ENCODE assay signal across 9 mouse cellular contexts in the genomic region with DNA sequence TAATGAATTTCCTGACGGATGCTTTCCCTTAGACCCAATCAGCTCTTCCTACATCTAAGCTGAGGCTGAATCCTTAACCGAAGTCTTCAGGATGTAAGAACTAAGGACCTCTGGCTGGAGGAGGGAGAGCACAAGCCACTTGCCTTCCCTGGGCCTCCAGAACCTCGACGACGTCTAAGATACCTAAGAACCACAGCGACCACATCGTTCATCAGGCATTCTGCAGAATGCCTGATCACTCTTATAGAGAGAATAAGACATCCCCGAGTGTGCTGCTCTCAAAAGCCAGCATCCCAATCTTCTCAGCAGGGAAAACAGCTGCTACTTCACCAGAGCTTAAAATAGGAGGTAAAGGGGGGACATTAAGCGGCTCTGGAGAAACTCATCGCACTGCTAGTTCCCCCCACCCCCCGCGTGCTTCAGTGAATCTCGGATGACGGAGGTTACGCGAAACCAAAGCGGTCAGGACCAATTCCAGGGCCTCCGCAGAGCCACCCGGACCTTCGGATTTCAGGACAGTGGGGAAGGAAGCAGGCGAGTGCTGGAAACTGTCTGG. TPM values are rescaled to one million over a fixed set of nuclear protein-coding genes. Genes with fewer than 3 reads are reported as not detected.
DNase-seq lines count a peak whose midpoint lies in the region; ATAC-seq and TF ChIP-seq lines count a peak whose summit lies in the region.
"Had no signal": no experiment of that assay in that cellular context is flagged by ENCODE, and none has a peak within 500 bp of the region (broad histone marks: within the 10 kb centered on the region; RNA-seq: fewer than 3 reads in every experiment).

No protein-coding gene starts in this region.

- peak overlapping the region; percentile 85 for H3K9ac ChIP-seq in kidney, postnatal 0 days (ENCODE audit: low read depth, low read length)
- H3K9ac ChIP-seq in ES-Bruce4 (ENCODE audit: low read depth, poor library complexity, severe bottlenecking) = peak overlapping the region; percentile 90
- peak overlapping the region; percentile 83 for H3K9ac ChIP-seq in liver, postnatal 0 days (replicated peaks)
- peak overlapping the region; percentile 82 for H3K9ac ChIP-seq in stomach, embryonic 15.5 days

- peak overlapping the region; percentile 90 for H3K4me3 ChIP-seq in kidney, postnatal 0 days (replicated peaks; ENCODE audit: low read depth, low read length)
- H3K4me3 ChIP-seq in ES-Bruce4 (ENCODE audit: low read depth, low read length) = peak overlapping the region; percentile 93
- peak overlapping the region; percentile 92 for H3K4me3 ChIP-seq in liver, postnatal 0 days (ENCODE audit: low read depth, low read length)
- peak overlapping the region; percentile 85 for H3K4me3 ChIP-seq in stomach, embryonic 15.5 days (replicated peaks)

- no peak for TF ChIP-seq POLR2A in ES-Bruce4 (IDR thresholded peaks at IDR 0.05; ENCODE audit: insufficient read depth, low read length)

- no peaks in the 10 kb centered on the region for H3K27me3 ChIP-seq in kidney, postnatal 0 days (ENCODE audit: insufficient read depth, low read length)
- no peaks in the 10 kb centered on the region for H3K27me3 ChIP-seq in ES-Bruce4 (ENCODE audit: control insufficient read depth, insufficient read depth, low read length, poor library complexity, severe bottlenecking)
- no peaks in the 10 kb centered on the region for H3K27me3 ChIP-seq in liver, postnatal 0 days (ENCODE audit: insufficient read depth, low read length)
- H3K27me3 ChIP-seq in stomach, embryonic 15.5 days (replicated peaks) = no peaks in the 10 kb centered on the region

- peak overlapping the region; percentile 91 for H3K27ac ChIP-seq in kidney, postnatal 0 days
- peak overlapping the region; percentile 47 for H3K27ac ChIP-seq in ES-Bruce4 (ENCODE audit: insufficient read depth, low read length)
- H3K27ac ChIP-seq in liver, postnatal 0 days (ENCODE audit: low read depth) = peak overlapping the region; percentile 87
- peak overlapping the region; percentile 96 for H3K27ac ChIP-seq in stomach, embryonic 15.5 days

- peak; percentile 50 for DNase-seq in kidney, postnatal 0 days (ENCODE audit: low spot score)
- DNase-seq in kidney, postnatal 4 days = no peak
- DNase-seq in liver, postnatal 0 days = no peak
- no peak for DNase-seq in gastrocnemius, postnatal 4 days (ENCODE audit: low spot score in 2 of 2)

- H3K9me3 ChIP-seq in kidney, postnatal 0 days (replicated peaks; ENCODE audit: low read length) = no peaks in the 10 kb centered on the region
- no peaks in the 10 kb centered on the region for H3K9me3 ChIP-seq in ES-Bruce4 (replicated peaks; ENCODE audit: control insufficient read depth, insufficient read depth, low read length, poor library complexity, severe bottlenecking)
- no peaks in the 10 kb centered on the region for H3K9me3 ChIP-seq in liver, postnatal 0 days (ENCODE audit: low read length)
- no peaks in the 10 kb centered on the region for H3K9me3 ChIP-seq in stomach, embryonic 15.5 days

- no peak for ATAC-seq in kidney, postnatal 0 days (replicated peaks; ENCODE audit: low FRiP score, low read depth)
- peak; percentile 9 for ATAC-seq in activated CD4-positive, CD25-positive, alpha-beta regulatory T cell, adult 4 months
- peak; percentile 13 for ATAC-seq in granulocyte monocyte progenitor cell, adult 5-6 weeks (replicated peaks; ENCODE audit: poor library complexity, severe bottlenecking)
- no peak for ATAC-seq in liver, postnatal 0 days
- no peak for ATAC-seq in stomach, embryonic 15.5 days (ENCODE audit: insufficient read depth, low FRiP score, low read depth)

- H3K4me1 ChIP-seq in kidney, postnatal 0 days (replicated peaks; ENCODE audit: insufficient read depth, low read length) = peaks cover 10% of the 10 kb centered on the region; the same call in 1 of the 2 replicates
- no peaks in the 10 kb centered on the region for H3K4me1 ChIP-seq in ES-Bruce4 (ENCODE audit: control insufficient read depth, insufficient read depth, low read length)
- peaks cover 31% of the 10 kb centered on the region for H3K4me1 ChIP-seq in liver, postnatal 0 days (ENCODE audit: insufficient read depth)
- peaks cover 4% of the 10 kb centered on the region for H3K4me1 ChIP-seq in stomach, embryonic 15.5 days

- TF ChIP-seq EP300 in ES-Bruce4 (IDR thresholded peaks at IDR 0.05; ENCODE audit: insufficient read depth, low read depth, low read length) = no peak
- TF ChIP-seq EP300 in liver, postnatal 0 days (IDR thresholded peaks at IDR 0.05; ENCODE audit: low read depth) = no peak

- no peak for TF ChIP-seq CTCF in kidney, postnatal 0 days (IDR thresholded peaks at IDR 0.05; ENCODE audit: low read depth)
- no peak for TF ChIP-seq CTCF in ES-Bruce4 (IDR thresholded peaks at IDR 0.05; ENCODE audit: low read depth, low read length)
- TF ChIP-seq CTCF in liver, postnatal 0 days (IDR thresholded peaks at IDR 0.05; ENCODE audit: low read depth) = no peak

- no peaks in the 10 kb centered on the region for H3K36me3 ChIP-seq in kidney, postnatal 0 days (ENCODE audit: insufficient read depth, low read length)
- 0 out of 2 replicates have a peak, but pooled peaks cover 2% of the 10 kb centered on the region for H3K36me3 ChIP-seq in ES-Bruce4 (ENCODE audit: control insufficient read depth, insufficient read depth, low read length, poor library complexity, severe bottlenecking)
- H3K36me3 ChIP-seq in liver, postnatal 0 days (replicated peaks; ENCODE audit: insufficient read depth, low read length) = 0 out of 2 replicates have a peak, but pooled peaks cover 2% of the 10 kb centered on the region
- no peaks in the 10 kb centered on the region for H3K36me3 ChIP-seq in stomach, embryonic 15.5 days

- under 1% methylated on average over 21 of the region's 21 CpGs for WGBS in kidney, postnatal 0 days
- 1% methylated on average over 21 of the region's 21 CpGs for WGBS in liver, postnatal 0 days (ENCODE audit: insufficient replicate concordance)
- under 1% methylated on average over 21 of the region's 21 CpGs for WGBS in stomach, embryonic 15.5 days

- peak overlapping the region; percentile 71 for H3K4me2 ChIP-seq in kidney, postnatal 0 days (ENCODE audit: low read length)
- peak overlapping the region; percentile 92 for H3K4me2 ChIP-seq in liver, postnatal 0 days (ENCODE audit: low read depth, low read length)
- peak overlapping the region; percentile 69 for H3K4me2 ChIP-seq in stomach, embryonic 15.5 days

RNA-seq across cellular contexts. Expression of a gene that starts 0.6 kb away (rescaled TPM):
- 142 and 147 TPM in 2 replicates for polyA plus RNA-seq in kidney, postnatal 0 days (2015; fragmentation: Nextera tagmentation; extraction: Ambion mirVana)
- polyA plus RNA-seq in ES-Bruce4 (2011; ENCODE audit: insufficient read depth, insufficient read length, low read depth, missing spikeins) = 88.5 and 91.1 TPM in 2 replicates
- polyA plus RNA-seq in activated CD4-positive, CD25-positive, alpha-beta regulatory T cell, adult 4 months (2017; shearing (Covaris generic)) = 100 to 1,000 TPM in 1 of 2 experiments, 10 to 100 TPM in 1; 99.2 to 106 TPM
- 129 and 177 TPM in 2 replicates for total RNA-seq in granulocyte monocyte progenitor cell, adult 5-6 weeks (2014; fragmentation: Nextera tagmentation)
- 165 and 205 TPM in 2 replicates for total RNA-seq in granulocyte monocyte progenitor cell, adult 5-6 weeks (2017)
- polyA plus RNA-seq in liver, postnatal 0 days (2015; fragmentation: Nextera tagmentation; extraction: Ambion mirVana) = 49.4 and 51.3 TPM in 2 replicates
- polyA plus RNA-seq in stomach, embryonic 15.5 days (2015; fragmentation: Nextera tagmentation; extraction: Ambion mirVana) = 111 and 112 TPM in 2 replicates
- total RNA-seq in gastrocnemius, postnatal 4 days (2021) = 10 to 100 TPM; 92.3 to 95.6 TPM

RNA-seq across cellular contexts. Expression of a gene that starts 18.6 kb away (rescaled TPM):
- not detected in 2 replicates for polyA plus RNA-seq in kidney, postnatal 0 days (2015; fragmentation: Nextera tagmentation; extraction: Ambion mirVana)
- polyA plus RNA-seq in ES-Bruce4 (2011; ENCODE audit: insufficient read depth, insufficient read length, low read depth, missing spikeins) = not detected in 2 replicates
- not detected for polyA plus RNA-seq in activated CD4-positive, CD25-positive, alpha-beta regulatory T cell, adult 4 months (2017; shearing (Covaris generic))
- total RNA-seq in granulocyte monocyte progenitor cell, adult 5-6 weeks (2014; fragmentation: Nextera tagmentation) = not detected in 2 replicates
- not detected in 2 replicates for total RNA-seq in granulocyte monocyte progenitor cell, adult 5-6 weeks (2017)
- polyA plus RNA-seq in liver, postnatal 0 days (2015; fragmentation: Nextera tagmentation; extraction: Ambion mirVana) = not detected in 2 replicates
- not detected in 2 replicates for polyA plus RNA-seq in stomach, embryonic 15.5 days (2015; fragmentation: Nextera tagmentation; extraction: Ambion mirVana)
- not detected for total RNA-seq in gastrocnemius, postnatal 4 days (2021)
- total RNA-seq: layer of hippocampus, postnatal 25 days had no signal

RNA-seq across cellular contexts. Expression of a gene that starts 25.3 kb away (rescaled TPM):
- not detected in 2 replicates for polyA plus RNA-seq in kidney, postnatal 0 days (2015; fragmentation: Nextera tagmentation; extraction: Ambion mirVana)
- not detected in 2 replicates for polyA plus RNA-seq in ES-Bruce4 (2011; ENCODE audit: insufficient read depth, insufficient read length, low read depth, missing spikeins)
- polyA plus RNA-seq in activated CD4-positive, CD25-positive, alpha-beta regulatory T cell, adult 4 months (2017; shearing (Covaris generic)) = not detected
- not detected in 2 replicates for total RNA-seq in granulocyte monocyte progenitor cell, adult 5-6 weeks (2014; fragmentation: Nextera tagmentation)
- total RNA-seq in granulocyte monocyte progenitor cell, adult 5-6 weeks (2017) = not detected in 2 replicates
- not detected in 2 replicates for polyA plus RNA-seq in liver, postnatal 0 days (2015; fragmentation: Nextera tagmentation; extraction: Ambion mirVana)
- not detected in 2 replicates for polyA plus RNA-seq in stomach, embryonic 15.5 days (2015; fragmentation: Nextera tagmentation; extraction: Ambion mirVana)
- total RNA-seq in gastrocnemius, postnatal 4 days (2021) = not detected
- total RNA-seq: layer of hippocampus, postnatal 25 days had no signal

Comparison
In these comparisons a context has a peak if more than half of its experiments do, and no peak if none do; other contexts are left out.
1. ATAC-seq: peak in activated CD4-positive, CD25-positive, alpha-beta regulatory T cell, adult 4 months (single experiment) and granulocyte monocyte progenitor cell, adult 5-6 weeks (single experiment); none in kidney, postnatal 0 days (single experiment), liver, postnatal 0 days (single experiment) and stomach, embryonic 15.5 days (single experiment).
2. Peak in every context shown above with its lines, with median percentiles within 50 percentile points of each other: H3K27ac ChIP-seq, H3K4me2 ChIP-seq, H3K4me3 ChIP-seq and H3K9ac ChIP-seq.